Mouse (Mus musculus) mouse embryonic stem cell (cell line): ENCODE results near the gene Nrn1l.

ENCODE experiments used
- in situ Hi-C, 2 experiments: fragments of 300-500 bp; cut with MboI; formaldehyde crosslinking; loops; 1 replicate in 1 of 2; 3 replicates in 1 of 2; pipeline ENCODE4 v1.14.3; 2019 to 2020; ENCODE audit warnings: low sequenced_read_pairs in 2 of 2, low pct_unique_long_range_greater_than_20kb in 1 of 2, mixed read lengths in 1 of 2; ENCODE audit not compliant: unreplicated experiment in 1 of 2

Gene Nrn1l

DNA sequence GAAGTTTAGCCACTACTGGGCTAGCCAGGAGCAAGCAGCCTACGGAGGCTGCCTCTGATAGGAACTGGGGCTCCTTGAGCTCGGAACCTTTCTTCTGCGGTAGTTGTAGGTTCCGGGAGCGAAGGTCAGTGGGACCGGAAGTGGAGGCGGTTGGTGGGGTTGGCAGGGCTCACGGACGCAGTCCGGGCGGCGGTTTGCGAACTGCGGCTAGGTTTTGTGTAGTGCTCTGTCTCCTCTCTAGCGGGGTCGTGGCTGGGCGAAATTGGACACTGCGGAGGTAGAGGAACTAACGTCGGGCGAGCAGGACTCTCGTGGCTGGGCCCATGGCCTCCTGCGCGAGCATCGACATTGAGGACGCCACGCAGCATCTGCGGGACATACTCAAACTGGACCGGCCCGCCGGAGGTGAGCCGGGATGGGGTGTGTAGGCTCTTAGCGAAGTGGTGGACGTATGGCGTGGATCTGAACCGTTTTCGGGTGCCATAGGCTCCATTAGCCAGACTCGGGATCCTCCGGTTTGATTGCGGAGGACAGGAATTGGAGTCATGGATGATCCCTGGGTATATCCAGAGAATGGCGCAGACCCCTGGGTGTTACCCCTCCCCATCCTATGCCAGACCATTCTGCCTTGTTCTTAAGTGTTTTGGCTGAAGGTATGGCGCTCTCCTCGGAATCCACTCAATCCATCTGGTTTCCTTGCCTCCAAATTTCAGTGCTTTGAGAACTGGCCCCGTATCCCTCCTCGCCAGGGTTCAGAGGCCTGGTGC, 12.4 kb upstream of the Nrn1l start, which contains the start of gene Edc4:
Gene Edc4 (plus strand): TSS at position 128 of the 767 bp plus-strand sequence.
- in situ Hi-C loops = no loop called here

GRCm38 (mm10) chr8:105889756-105890465, 3.5 kb upstream of the Nrn1l start:
- in situ Hi-C loops = no loop called here

GRCm38 (mm10) chr8:105890870-105891269, 2.5 kb upstream of the Nrn1l start:
- in situ Hi-C loops = no loop called here

- in situ Hi-C loops = no loop called here
Observed at GRCm38 (mm10) chr8:105892432-105892831, 935 bp upstream of the Nrn1l start.

GRCm38 (mm10) chr8:105897801-105898480, 4.6 kb downstream of the Nrn1l start:
- in situ Hi-C loops = no loop called here

GRCm38 (mm10) chr8:105900180-105900940, 7.0 kb downstream of the Nrn1l start, which contains the start of gene Pskh1:
Gene Pskh1 (plus strand): TSS chr8:105900441.
- in situ Hi-C loops = no loop called here

DNA sequence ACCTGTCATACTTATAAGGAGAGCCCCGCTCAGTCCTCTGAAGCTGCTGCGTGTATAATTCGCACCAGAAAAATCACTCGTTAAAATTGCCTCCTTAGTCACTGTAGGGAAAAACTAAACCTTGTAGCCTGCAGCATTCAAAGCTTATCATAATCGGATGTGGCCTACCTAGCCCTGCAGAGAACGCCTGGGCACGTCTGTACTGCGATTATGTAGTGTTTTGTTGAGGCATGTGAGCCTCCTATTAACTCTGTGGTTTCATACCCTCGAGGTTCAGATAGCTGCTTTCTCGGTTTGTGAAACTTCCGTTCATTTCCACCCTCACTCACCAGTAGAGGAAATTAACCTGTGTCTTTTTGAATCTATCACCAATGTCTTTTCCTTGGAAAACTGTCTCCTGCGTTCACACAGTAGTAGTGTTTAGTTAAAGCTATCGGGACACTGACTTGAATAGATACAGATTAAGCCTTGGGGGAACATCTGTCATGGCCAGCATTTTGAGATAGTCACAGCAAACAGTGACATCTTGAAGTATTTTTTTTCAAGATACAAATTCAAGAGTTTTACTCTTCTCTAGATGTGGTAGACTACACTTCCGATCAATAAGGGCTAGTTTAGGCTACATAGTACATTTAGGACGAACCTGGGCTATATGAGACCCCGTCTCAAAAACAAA, 7.7 kb downstream of the Nrn1l start:
- in situ Hi-C loops = no loop called here

DNA sequence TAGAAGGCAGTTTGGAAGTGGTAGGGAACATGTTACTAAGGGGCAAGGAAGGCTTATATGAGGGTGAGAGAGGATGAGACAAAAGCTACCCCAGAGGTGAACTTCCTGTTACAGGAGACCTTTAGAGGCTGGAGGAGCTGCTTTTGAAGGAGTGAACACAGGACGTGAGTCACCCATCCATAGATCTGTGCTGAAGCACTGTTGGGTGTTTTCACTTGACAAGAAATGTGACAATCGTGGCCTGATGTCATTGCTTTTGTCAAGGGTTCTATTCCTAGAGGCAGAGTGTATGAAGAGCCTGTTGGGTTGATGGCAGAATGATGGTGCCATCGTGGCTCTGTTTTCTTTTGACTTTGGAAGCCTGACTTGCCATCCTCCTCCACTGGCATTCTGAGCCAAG, 26.0 kb downstream of the Nrn1l start:
- in situ Hi-C loops = no loop called here

DNA sequence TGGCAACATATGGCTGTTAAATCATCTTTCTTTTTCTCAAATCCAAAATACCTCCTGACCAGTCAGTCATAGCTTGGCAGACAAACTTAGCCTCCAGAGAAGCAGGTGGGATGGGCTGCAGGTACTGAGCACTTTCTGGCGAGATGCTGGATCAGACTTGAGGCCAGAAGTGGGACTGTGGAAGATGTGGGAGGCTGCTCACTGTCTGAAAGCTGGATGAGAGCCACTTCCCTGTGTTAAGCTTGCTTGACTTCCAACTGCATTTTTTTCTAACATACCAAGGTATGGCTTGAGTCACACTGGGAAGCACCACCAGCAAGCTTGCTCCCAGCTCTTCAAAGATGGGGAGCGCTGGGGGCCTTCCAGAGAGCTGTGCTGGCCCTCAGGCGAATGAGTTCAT, 31.8 kb downstream of the Nrn1l start:
- in situ Hi-C loops = loop anchor here in 1 of 2 experiments (10.0 kb wide), 1 partner anchor 210 kb away; no protein-coding TSS in a partner anchor

- in situ Hi-C loops = no loop called here
Observed at GRCm38 (mm10) chr8:105930602-105931001, 37.2 kb downstream of the Nrn1l start.

GRCm38 (mm10) chr8:105931271-105931670, 37.9 kb downstream of the Nrn1l start:
- in situ Hi-C loops = no loop called here

GRCm38 (mm10) chr8:105932525-105932924, 39.2 kb downstream of the Nrn1l start:
- in situ Hi-C loops = no loop called here

- in situ Hi-C loops = no loop called here
Observed at GRCm38 (mm10) chr8:105933762-105934161, 40.4 kb downstream of the Nrn1l start, which contains the start of gene Ctrl. Gene Ctrl (minus strand): TSS chr8:105933862.

GRCm38 (mm10) chr8:105935105-105935504, 41.7 kb downstream of the Nrn1l start:
- in situ Hi-C loops = no loop called here

DNA sequence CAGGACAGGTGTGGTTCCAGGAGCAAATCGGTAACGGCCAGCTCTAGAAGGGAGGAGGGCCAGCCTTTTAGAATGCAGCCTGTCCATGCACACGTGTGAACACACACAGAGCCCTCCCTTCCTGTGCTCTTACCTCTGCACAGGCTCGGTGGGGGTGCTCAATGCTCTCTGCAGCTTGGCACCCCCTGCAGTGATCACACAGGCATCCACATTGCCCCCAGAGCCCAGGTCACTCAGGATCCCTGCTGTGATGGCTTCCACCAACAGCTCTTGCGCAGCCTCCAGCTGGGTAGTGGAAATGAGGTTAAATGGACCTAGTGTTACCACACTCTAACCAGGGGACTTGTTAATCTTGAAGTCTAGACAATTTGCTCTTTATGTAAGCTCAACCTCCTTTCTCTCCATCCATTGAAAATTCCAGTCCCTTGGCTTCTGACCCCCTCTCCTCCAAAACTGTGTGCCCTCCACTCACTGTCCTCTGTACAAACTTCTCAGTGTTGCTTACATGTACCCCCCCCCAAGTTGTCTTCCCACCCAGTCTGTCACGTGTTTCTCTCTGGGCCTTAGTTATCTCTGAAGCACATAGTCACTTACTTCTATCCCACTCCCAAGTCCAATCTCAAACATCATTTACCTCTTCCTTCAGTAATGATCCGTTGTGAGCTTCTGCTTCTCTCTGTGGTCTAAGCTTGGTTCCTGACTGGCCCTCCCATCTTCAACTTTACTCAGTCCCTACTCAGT, 42.7 kb downstream of the Nrn1l start:
- in situ Hi-C loops = no loop called here

GRCm38 (mm10) chr8:105936866-105937475, 43.6 kb downstream of the Nrn1l start:
- in situ Hi-C loops = no loop called here
